13 mouse cellular contexts compared by ENCODE assay signal in the genomic region with DNA sequence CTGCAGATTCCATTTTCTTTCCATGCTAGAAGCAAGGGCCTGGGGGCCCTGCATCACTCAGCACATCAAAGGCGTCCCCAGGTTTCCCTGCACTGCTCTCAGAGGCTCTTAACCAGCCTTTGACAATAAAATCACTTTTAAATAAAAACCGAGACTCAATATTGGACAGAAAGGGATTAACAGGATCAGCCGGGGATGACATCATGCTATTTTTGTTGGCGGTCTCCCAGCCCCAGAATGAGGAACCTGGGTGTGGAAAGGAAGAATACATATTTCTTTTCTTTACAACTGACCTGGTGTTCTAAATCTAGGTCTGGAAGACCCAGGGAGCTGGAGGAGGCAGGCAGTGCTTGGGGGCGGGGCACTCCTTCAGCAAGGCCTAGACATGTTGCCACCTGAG. TPM values are rescaled to one million over a fixed set of nuclear protein-coding genes. Genes with fewer than 3 reads are reported as not detected.
DNase-seq lines count a peak whose midpoint lies in the region; ATAC-seq and TF ChIP-seq lines count a peak whose summit lies in the region.
"Had no signal": no experiment of that assay in that cellular context is flagged by ENCODE, and none has a peak within 500 bp of the region (broad histone marks: within the 10 kb centered on the region; RNA-seq: fewer than 3 reads in every experiment).

No protein-coding gene starts in this region.

- no peak overlapping the region for H3K9ac ChIP-seq in embryonic facial prominence, embryonic 13.5 days
- no peak overlapping the region for H3K9ac ChIP-seq in limb, embryonic 12.5 days (replicated peaks)
- H3K9ac ChIP-seq: heart, embryonic 15.5 days had no signal

- no peaks in the 10 kb centered on the region for H3K36me3 ChIP-seq in embryonic facial prominence, embryonic 13.5 days
- H3K36me3 ChIP-seq in limb, embryonic 12.5 days = no peaks in the 10 kb centered on the region
- H3K36me3 ChIP-seq: heart, embryonic 15.5 days had no signal

- DNase-seq in gastrocnemius, adult 2 months = peak; percentile 55
- no peak for DNase-seq in gastrocnemius, adult 18-20 months (ENCODE audit: low spot score)
- DNase-seq in 416B (ENCODE audit: low read depth) = peak; percentile 41
- DNase-seq in right cerebral cortex, adult 18-20 months = no peak
- no peak for DNase-seq in spleen, postnatal 36 days (ENCODE audit: low spot score in 2 of 2)
- no peak for DNase-seq in frontal cortex, postnatal 36 days (ENCODE audit: low spot score in 2 of 2)
- DNase-seq: cerebellum, adult 2 months; kidney, adult 8-10 months; lung, postnatal 14 days had no signal

- H3K9me3 ChIP-seq in embryonic facial prominence, embryonic 13.5 days = no peaks in the 10 kb centered on the region
- no peaks in the 10 kb centered on the region for H3K9me3 ChIP-seq in limb, embryonic 12.5 days
- H3K9me3 ChIP-seq: heart, embryonic 15.5 days had no signal

- intact Hi-C loops in gastrocnemius, adult 2 months (cut with DNase I) = no loop called here

- ATAC-seq in embryonic facial prominence, embryonic 13.5 days (ENCODE audit: insufficient number of reproducible peaks, insufficient read depth, low FRiP score, low TSS enrichment, low read depth) = peak; percentile 59; the same call in 1 of the 2 replicates
- ATAC-seq in limb, embryonic 12.5 days (ENCODE audit: insufficient number of reproducible peaks, insufficient read depth, low FRiP score, low TSS enrichment, low read depth) = peak; percentile 73
- ATAC-seq: activated CD4-positive, CD25-positive, alpha-beta regulatory T cell, adult 4 months had no signal

- TF ChIP-seq CTCF in gastrocnemius, adult 2 months (IDR thresholded peaks at IDR 0.05) = no peak

- H3K27ac ChIP-seq in gastrocnemius, adult 2 months = 0 out of 2 replicates have a peak overlapping the region, but pooled peaks have one; percentile 20
- peak overlapping the region; percentile 45 for H3K27ac ChIP-seq in embryonic facial prominence, embryonic 13.5 days
- peak overlapping the region; percentile 70 for H3K27ac ChIP-seq in limb, embryonic 12.5 days
- H3K27ac ChIP-seq: heart, embryonic 15.5 days had no signal

- H3K27me3 ChIP-seq in embryonic facial prominence, embryonic 13.5 days = no peaks in the 10 kb centered on the region
- no peaks in the 10 kb centered on the region for H3K27me3 ChIP-seq in limb, embryonic 12.5 days
- H3K27me3 ChIP-seq: heart, embryonic 15.5 days had no signal

- WGBS in embryonic facial prominence, embryonic 13.5 days = 51% methylated on average over 5 of the region's 5 CpGs
- WGBS in limb, embryonic 12.5 days = 41% methylated on average over 5 of the region's 5 CpGs

- H3K4me3 ChIP-seq in gastrocnemius, adult 2 months = no peak overlapping the region
- no peak overlapping the region for H3K4me3 ChIP-seq in embryonic facial prominence, embryonic 13.5 days
- no peak overlapping the region for H3K4me3 ChIP-seq in limb, embryonic 12.5 days (replicated peaks)
- H3K4me3 ChIP-seq: heart, embryonic 15.5 days had no signal

- H3K4me1 ChIP-seq in embryonic facial prominence, embryonic 13.5 days = peaks cover 39% of the 10 kb centered on the region
- H3K4me1 ChIP-seq in limb, embryonic 12.5 days (replicated peaks) = peaks cover 32% of the 10 kb centered on the region

- no peak overlapping the region for H3K4me2 ChIP-seq in embryonic facial prominence, embryonic 13.5 days
- H3K4me2 ChIP-seq in limb, embryonic 12.5 days = no peak overlapping the region; the same call in 1 of the 2 replicates
- H3K4me2 ChIP-seq: heart, embryonic 15.5 days had no signal

RNA-seq across cellular contexts. Expression of a gene that starts 32.5 kb away (rescaled TPM):
- total RNA-seq in gastrocnemius, adult 2 months (2021) = over 10,000 TPM; 18,374 to 28,065 TPM
- total RNA-seq in gastrocnemius, adult 18-20 months (2021) = over 10,000 TPM; 24,162 to 25,960 TPM
- 818 and 902 TPM in 2 replicates for polyA plus RNA-seq in embryonic facial prominence, embryonic 13.5 days (2015; fragmentation: Nextera tagmentation; extraction: Ambion mirVana)
- 555 and 579 TPM in 2 replicates for polyA plus RNA-seq in limb, embryonic 12.5 days (2016; fragmentation: Nextera tagmentation; extraction: Ambion mirVana)

Comparison
In these comparisons a context has a peak if more than half of its experiments do, and no peak if none do; other contexts are left out.
1. DNase-seq: peak in gastrocnemius, adult 2 months (single experiment) and 416B (single experiment); none in gastrocnemius, adult 18-20 months (single experiment), right cerebral cortex, adult 18-20 months (single experiment), spleen, postnatal 36 days (0 of 2) and frontal cortex, postnatal 36 days (0 of 2).
2. H3K27ac ChIP-seq: peak in every context shown above with its lines; median percentile 70 in limb, embryonic 12.5 days; 45 in embryonic facial prominence, embryonic 13.5 days; 20 in gastrocnemius, adult 2 months.